Mouse (Mus musculus): ENCODE measurements around the gene Hltf.

- no peak for TF ChIP-seq FLI1 (IDR thresholded peaks at IDR 0.05; ENCODE audit: low read length)
- no peak for TF ChIP-seq GATA1 (IDR thresholded peaks at IDR 0.05; ENCODE audit: borderline replicate concordance, low read length)
Measured at GRCm38 (mm10) chr3:20129491-20129890, 71.9 kb downstream of the Hltf start.

Data from megakaryocyte, embryonic 14.5 days (primary cell).